Mouse (Mus musculus) adrenal gland, postnatal 10 days (tissue): ENCODE measurements at regions not wholly inside any gene's neighbourhood (a gene's known extent, or its start where the extent isn't known, plus 50 kb on each side); places are given as distances from the start of the nearest gene placed in this dataset.

Experiments
- DNase-seq: peaks from one replicate; pipeline ENCODE4 v3.0.0; 2021; ENCODE audit warnings: mixed read lengths

DNA sequence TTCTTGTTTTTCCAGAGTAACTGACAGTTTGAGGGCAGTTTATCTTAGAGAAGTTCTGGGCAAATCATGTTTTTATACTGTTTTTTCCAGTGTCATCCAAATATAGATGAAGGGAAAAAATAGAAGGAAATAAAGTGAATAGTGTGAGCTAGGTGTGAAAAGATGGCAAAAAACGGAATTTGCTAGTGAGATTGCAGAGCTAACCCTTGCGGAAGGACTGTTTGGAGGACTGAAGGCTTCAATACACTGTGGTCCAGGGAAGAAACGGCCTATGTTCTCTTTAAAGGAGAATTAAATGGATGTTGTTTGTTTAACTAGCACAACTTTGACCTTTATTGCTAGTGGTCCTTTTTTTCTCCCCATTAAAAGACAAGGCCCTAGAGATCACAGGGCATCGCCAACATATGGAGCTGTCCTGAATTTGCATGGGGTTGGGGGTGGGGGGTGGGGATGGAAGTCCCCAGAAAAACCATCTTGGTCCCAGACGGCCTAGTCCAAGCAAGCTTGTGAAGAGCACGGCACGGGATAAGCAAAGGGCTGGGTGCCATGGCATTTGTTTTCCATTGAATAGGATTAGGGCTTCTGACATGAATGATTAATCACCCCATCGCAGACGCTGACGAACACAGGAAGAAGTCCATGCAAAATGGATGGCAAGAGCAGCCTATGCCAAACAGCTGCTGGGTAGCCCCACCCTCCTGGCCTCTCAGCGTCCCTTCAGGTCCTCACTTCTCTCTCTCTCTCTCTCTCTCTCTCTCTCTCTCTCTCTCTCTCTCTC, 480.0 kb downstream of the Nuf2 start:
- no peak for DNase-seq

DNA sequence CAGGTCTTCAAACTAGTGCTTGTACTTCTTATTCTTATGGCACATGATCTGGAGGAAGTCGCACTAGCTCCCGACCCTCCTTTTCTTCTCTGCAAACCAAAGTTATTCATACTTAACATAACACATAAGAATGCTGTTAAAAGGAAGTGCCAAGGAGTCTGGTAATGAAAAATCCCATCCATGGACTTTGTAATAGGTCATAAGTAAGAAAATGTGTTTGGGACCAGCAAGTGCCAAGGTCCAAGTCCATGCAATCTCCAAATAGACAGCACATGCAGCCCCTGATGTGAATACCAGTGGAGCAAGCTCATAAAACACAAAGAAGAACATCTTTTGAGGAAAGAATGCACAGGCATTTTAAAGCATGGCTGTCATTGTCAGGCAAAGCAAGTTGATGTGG, 481.4 kb downstream of the Nuf2 start:
- DNase-seq: no peak

DNA sequence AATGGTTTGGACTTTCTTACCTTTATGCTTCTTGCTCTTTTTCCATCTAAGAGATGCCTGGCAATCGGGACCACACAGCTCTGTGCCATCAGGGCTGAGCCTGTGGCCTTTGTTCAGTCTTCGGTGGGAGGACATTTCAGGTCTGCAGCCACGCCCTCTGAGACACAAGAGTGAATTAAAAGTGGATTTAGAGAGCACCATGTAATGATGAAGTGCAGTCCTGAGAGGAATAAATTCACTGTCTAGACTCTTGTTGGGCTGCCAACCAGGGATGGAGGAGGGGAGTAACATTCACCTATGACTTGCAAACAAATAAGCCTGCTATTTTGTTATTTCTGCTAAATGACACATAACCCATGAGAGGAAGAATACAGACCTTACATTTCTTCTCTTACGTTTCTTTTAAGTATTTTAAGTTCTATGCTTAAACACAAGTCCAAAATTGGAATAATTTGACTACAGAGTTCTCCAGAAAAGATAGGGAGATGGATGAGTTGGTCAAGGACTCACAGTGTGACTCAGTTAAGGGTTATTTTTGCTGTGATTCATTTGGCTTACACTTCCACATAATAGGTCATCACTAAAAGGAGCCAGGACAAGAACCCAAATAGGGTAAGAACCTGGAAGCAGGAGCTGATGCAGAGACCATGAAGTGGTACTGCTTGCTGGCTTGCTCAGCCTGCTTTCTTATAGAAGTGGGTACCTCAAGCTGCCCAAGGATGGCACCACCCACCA, 484.3 kb downstream of the Nuf2 start:
- peak; percentile 13 for DNase-seq

DNA sequence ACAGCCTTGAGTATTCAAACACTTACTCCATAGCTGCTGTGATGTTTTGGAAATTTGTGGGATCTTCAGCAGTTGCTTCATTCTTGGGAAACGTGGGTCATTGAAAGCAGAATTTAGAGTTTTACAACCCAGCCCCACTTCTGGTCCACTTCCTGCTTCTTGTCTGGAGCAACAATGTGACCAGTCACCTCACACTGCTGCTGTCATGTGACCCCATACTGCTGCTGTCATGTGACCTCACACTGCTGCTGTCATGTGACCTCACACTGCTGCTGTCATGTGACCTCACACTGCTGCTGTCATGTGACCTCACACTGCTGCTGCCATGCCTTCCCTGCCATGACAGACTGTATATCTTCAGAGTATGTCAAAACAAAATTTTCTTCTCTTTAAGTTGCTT, 497.7 kb downstream of the Nuf2 start:
- no peak for DNase-seq

DNA sequence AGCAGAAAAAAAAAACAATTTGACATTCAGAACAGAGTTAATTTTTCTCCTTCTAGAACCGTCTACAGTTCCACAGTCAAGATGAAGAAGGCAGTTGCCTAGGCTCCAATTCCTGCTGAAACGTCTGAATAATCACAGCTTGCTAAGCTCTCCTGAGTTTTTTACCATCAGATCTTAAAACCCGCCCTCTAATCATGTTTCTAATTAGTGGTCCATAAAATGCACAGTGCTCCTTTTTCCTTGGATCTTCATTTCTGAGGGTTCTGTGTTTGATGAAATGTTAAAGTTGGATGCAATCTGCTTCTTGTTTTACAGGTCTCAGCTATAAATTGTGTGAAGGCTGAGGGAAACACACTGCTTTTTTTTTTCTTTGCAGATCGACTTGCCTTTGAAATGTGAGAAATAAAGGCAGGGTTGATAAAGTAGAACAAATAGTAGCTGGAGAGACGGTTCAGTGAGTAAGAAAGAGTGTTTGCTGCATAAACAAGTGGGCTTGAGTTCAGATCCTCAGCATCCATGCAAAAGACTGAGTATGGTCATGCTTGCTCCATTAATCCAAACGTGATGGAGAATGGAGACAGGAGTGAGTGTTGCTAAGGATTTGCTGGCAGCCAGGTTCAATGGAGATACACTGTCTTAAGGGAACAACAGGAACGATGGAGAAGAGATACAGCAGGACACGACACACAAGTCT, 499.3 kb downstream of the Nuf2 start:
- DNase-seq: no peak

DNA sequence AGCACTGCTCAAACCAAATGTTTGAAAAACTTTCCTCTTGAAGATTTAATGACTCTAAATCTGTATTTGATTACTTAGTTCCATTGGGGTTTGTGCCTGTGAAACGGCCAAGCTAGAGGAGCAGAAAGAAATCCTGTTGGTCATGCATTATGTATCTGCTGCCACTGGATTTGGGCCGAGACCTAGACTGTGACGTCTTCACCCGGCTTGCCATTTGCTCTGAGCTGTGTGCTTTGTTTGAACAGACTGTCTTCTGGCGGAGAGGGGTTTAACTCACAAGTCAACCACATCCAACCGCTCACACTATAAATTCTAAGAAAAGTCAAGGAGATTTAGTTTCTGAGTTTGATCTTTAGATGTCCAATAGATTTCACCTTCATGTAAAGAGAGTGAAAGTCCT, 503.6 kb downstream of the Nuf2 start:
- DNase-seq: no peak

DNA sequence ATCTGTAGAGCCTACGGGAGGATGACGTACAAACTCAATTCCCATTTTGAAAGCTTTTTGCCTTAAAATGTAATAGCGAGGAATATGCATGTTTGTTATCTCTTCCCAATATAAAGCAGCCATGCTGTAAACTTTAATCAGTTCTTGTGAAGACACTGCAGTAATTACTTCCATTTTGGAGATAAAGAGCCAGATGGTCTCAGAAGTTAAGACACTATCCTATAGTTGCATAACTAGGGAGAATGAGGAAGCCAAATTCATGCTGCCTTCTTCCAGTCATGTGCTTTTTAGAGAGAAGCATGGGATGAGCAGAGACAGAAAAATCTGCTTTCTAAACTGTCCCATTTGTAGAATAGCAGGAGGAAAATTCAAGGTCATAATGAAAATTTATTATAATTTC, 504.0 kb downstream of the Nuf2 start:
- DNase-seq: no peak

DNA sequence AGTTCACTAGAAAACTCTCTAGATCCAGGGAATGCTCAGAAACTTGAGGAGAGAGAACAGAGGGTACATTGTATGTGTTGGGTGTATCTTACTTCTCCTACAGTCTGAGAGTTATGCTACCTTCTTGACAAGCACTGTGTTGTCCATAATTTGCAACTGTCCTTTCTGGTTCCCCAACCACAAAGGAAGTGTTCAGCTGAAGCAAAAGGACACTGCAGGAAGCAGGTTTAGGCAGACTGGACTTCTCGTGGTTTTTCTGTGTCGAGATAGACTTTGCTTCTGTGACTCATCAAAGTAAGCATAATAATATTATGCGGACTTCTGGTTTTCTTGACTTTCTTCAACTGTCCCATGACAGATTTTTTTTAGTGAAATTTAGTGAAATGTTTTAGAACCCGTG, 506.7 kb downstream of the Nuf2 start:
- DNase-seq: no peak

DNA sequence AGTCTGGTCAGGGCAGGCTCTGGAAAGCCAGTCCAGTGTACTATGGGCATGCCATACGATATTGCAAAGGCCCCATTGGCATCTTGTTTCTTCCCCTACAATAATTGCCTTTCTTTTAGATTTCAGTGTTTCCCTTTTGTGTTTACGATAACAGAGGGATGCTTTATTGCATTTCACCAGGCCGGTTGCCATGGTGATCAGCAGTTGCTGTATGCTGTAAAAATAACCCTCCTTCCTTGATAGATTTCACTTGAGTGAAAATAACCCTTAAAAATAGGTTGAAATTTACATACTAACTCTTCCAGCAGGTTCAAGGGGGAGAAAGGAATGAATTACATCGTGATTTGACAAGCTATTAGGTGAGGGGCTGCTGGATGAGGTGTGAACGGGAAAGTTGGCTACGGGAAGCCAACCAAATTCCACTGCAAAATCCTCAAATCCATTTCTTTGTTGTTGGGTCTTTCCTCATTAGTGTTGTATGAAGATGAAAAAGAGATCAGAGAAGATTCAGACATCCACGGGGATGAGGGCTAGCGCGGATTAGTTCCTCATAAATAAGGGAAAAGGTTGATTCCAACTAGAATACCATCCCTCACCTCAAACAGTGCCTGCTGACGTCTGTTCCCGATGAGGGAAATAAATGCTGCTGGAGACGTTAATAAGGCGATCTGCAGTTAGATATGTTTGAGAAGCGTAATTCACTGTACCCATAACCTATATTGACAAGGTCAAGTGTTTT, 539.6 kb downstream of the Nuf2 start:
- DNase-seq: no peak

DNA sequence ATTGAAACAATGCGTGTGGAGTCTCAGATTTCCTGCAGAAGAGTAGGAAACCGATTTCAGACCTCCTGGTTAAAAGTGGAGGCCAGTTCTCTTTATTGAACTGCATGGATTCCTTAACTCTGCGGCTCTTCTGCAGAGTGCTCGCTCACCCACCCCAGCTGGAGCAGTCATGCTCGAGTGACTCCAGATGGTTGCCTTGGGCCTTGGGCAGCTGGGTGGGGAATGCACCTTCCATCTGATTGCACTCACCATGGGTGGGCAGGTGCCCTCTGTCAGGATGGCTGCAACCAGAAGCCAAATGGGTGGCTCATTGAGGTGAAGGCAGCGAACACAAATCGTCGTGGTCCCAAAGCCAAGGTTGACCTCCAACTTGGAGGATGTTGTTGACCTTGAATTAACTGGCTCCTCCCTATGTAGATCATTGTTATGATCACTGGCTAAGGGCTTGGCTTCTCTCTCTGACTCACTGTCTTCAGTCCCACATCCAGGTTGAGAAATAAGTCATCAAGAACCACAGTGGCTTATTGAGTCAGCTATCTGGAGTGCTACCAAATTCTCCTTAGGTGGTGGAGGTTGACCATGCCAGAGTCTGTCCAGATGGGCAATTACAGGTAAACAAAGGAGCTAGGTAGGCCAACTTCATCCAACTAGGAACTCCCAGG, 543.1 kb upstream of the Pbx1 start:
- DNase-seq: no peak

DNA sequence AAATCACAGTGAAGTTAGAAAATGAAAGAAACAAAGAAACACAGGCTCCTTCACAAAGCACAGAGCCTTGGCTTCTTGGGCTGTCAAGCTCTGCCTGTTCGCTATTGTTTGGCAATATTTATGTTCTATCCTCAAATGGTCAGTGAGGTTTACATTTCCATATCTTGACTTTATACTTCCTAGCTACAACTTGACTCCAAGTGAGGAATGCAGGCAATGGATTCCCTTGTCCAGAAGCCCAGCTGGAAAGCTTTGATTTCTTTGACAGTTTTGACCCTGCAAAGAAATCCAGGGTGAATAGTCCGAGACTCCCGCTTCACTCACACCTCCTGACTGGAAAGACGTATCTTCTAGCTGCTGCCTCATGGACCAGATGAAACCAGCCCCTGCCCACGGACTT, 537.3 kb upstream of the Pbx1 start:
- no peak for DNase-seq

DNA sequence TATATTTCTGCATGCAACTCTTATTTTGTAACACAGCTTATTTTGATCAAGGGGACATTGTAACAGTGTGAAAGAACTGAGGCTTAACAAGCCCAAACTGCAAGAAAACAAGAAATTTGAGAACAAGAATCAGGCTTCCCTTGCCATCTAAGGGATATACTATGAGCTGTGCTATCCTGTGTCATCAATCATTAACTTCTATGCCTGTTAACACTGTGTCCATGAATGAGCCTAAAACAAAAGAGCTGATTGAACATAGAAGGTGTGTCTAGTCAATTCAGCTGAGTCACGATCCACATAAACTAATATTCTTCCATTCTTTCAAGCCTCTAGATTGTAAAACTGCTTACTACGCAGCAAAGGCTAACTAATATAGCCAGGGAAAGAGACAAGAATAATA, 535.3 kb upstream of the Pbx1 start:
- no peak for DNase-seq

DNA sequence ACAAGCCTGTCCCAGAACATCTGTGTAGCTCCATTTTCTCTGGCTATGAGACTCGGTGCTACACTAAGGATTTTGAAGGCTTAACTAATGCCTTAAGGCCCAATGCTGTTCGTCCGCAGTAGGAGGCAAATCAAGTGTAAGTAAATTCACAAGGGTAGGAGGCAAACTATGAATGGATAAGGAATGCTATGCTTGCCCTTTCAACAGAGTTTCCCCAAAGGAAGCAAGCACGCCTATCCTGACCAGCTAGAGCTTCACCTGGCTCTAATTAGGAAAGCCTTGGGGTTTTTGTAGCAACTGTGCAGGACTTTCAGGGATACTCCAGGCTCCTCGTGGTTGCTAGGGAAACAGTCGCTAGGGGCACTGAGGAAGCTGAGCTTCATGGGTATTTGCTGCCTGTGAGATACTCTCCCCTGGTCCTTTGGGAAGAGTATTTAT, 532.4 kb upstream of the Pbx1 start:
- DNase-seq: no peak

DNA sequence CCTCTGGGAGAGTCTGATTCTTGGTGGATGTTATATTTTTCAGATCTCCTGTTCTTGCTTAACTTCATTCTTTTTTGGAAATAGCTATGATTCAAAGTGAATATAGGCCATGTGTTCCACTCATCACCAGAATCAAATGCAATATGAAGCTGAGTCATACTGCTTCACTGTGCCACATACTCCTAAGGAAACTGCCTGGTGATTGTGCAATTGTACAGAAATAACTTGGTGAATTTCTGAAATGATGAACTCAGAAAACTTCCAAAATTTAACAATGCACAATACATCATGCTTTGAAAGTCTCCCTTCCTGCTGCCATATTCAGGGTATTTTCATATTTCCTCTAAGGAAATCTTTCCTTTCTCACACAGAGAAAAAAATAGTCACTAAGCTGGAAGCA, 518.9 kb upstream of the Pbx1 start:
- DNase-seq: no peak

DNA sequence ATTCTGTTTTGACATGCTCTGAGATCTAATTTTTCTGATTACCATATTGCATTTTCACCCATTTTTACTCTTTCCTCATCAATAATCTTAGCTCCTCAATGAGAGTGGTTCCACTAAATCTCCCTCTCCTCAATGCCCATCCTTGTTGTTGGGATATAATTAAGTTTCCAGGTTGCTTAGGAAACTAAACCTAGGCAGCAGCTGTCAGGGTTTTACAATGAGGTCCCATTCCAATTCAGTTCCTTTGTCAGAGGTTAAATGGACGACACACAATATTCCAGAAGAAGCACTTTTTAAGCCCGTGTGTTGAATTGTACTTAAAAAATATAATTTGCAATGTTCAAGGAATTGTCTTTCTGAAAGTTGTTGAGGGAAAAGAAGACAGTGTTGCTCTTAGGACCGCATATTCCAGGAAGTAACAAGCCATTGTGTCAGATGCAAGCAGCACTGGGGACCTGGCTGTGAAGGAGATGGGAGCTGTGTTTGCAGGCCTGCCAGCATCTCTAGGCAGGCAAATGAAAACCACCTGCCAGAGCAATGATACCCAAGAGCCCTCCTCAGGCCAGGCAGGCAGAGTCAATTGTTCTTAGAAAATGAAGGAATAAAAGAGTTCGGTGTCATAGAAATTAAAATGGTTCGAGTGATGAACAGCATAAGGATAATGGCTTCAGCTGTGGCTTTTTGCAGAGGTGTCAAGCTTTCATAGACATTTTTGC, 492.2 kb upstream of the Pbx1 start:
- DNase-seq: no peak

DNA sequence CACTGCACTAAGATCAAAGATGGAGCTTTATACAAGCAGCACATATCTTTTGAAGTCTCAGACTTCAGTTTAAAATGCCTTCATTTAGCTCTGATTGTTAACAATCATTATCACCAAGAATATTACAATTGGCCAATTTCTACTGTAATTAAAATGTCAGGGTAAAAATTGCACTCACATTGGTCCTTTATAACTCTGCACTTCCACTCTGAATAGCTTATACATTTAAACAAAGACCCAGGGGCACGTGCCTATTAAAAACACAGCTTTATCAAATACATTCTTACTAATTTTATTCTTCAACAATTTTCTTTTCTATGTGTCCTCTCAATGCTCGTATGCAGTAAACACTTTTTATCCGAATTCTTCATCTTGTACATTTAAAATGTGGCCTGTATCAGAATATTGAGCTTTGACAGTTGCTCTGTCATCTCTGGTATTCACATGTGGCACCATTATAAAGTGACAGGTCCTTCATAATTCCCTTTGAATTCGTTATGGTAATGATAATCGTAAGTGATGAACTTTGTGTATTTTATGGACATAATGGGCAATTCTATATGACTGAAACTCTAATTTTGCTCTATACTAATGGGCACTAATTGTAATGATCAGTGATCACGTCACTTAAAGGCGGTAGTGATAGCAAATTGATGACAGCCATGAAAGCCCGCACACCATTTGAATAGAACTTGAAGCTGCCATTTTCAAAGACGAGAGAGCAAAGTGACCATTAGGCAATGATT, 486.4 kb upstream of the Pbx1 start:
- DNase-seq: no peak

DNA sequence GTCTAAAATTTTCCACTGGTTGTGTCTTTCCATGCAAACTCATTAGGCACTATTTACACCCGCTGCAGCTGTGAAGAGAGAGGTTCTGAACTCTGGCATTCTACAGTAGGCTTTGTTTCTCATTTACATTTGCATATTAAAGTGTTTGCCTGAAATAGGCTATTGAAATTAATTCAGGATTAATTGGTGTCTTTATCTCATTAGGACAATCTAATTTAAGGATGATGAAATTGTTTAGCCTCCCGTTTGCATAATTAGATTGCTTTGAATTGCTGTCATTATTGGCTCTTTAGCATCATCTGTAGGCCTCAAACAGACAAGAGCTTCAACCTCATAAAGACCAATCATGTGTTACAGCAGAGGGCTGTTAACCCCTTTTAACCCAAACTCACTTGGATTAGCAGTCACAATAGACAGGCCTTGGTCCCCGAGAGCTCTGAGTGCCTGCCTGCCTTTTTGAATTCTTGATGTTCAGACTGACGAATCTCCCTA, 476.7 kb upstream of the Pbx1 start:
- DNase-seq: no peak

DNA sequence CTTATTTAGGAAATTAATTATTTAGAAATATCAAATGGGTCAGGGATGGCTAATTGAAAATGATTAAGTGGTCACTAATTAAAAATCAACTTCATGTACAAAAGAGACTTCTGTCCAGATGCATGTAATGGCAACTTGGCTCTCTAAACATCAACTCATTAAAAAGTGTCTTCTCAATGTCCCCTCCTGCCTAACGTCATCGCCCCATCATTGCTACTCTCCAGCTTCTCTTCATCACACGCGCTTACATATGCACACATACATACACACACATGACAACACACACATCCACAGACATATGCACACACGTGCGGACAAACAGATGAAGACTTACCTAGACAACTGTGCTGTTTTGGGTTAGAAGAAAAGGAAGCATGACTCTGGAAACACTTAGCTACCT, 476.1 kb upstream of the Pbx1 start:
- no peak for DNase-seq

DNA sequence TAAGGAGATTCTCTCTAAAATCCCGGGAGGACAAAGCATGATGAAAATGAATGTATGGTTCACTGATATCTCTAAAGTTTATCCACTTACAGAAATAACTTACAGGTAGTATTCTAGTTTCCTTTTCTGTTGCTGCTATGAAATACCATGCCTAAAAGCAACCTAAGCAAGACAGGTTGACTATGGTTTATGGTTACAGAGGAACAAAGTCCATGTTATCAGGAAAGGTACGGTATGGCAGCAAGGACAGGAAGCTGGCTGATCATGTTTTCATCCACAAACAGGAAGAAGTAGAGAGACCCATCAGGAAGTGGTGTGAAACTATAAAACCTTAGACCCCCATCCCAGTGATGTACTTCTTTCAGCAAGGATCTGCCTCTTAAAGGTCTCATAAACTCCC, 466.4 kb upstream of the Pbx1 start:
- no peak for DNase-seq

DNA sequence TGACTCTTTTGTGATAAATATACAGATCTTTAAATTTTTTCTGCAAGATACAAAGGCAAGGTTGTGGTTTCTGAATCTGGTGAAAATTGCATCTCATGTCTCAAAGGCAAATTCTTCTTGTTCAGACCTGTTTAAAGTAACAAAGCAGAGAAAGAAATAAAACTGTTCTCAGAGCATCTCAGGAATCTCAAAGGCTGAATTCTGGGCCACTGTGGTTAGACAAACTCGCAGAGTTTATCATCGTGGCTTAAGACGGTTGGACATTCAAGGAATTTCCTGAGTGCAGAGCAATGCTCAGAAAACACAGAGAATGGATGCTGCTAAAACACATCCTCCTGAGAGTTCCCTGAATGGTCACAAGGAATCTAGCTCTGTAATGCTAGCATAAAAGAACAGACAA, 429.5 kb upstream of the Pbx1 start:
- no peak for DNase-seq

DNA sequence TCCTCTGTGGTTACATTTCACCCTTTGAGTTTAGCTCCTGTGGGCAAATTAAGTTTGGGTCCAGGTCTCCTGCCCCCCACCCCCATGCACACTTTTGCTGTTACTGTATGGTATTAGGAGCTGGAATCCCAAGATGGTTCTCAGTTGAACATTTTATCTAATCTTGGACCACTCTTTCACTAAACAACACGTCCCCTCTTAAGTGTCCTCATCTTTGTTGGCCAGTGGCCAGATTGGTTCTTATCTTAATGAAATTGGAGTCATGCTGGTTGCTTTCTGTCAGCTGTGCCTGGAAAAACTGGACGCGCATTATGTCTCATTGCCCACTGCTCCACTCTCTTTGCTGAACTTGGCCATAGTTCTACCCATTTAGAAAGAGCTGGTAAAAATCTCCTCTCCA, 391.1 kb upstream of the Pbx1 start:
- no peak for DNase-seq
